Mouse (Mus musculus) CH12.LX (cell line): Measurements from ENCODE around the gene Zfp764. TPM values are rescaled to one million over a fixed set of nuclear protein-coding genes. Genes with fewer than 3 reads are reported as not detected.
A peak's percentile ranks its signal among the peaks of the same experiment; 100 is the strongest.

Experiments
- DNase-seq: peaks from one replicate; pipeline ENCODE4 v3.0.0-alpha.2; 2013; ENCODE audit errors: extremely low read depth
- H3K27ac ChIP-seq: 2 replicates; pipeline ENCODE4 v1.5.1; 2012; ENCODE audit warnings: low read depth, mild to moderate bottlenecking, control low read depth, moderate library complexity; ENCODE audit not compliant: insufficient read depth
- H3K27me3 ChIP-seq: replicated peaks from 2 replicates; pipeline ENCODE3; 2012; ENCODE audit warnings: inconsistent platforms
- H3K36me3 ChIP-seq, 2 experiments: replicated peaks in 1 of 2; 2 replicates each; pipeline versions ENCODE3 to v1.6.1; 2012; ENCODE audit warnings: inconsistent platforms in 1 of 2, low read length in 1 of 2, mild to moderate bottlenecking in 1 of 2, mixed read lengths in 1 of 2, moderate library complexity in 1 of 2; ENCODE audit not compliant: control insufficient read depth in 1 of 2, insufficient read depth in 1 of 2
- H3K4me1 ChIP-seq, 2 experiments: 2 replicates each; pipeline ENCODE4 v1.6.1; 2012; ENCODE audit warnings: inconsistent platforms in 1 of 2, moderate library complexity in 1 of 2; ENCODE audit not compliant: insufficient read depth in 2 of 2, control insufficient read depth in 1 of 2
- H3K4me2 ChIP-seq: 2 replicates; pipeline ENCODE4 v1.6.1; 2012; ENCODE audit warnings: low read depth, mild to moderate bottlenecking, control low read depth; ENCODE audit not compliant: poor library complexity, insufficient read depth, severe bottlenecking
- H3K4me3 ChIP-seq, 3 experiments: fragments of 150-350 bp in 1 of 3; sonication (generic) in 1 of 3; replicated peaks in 1 of 3; 2 replicates each; pipeline versions ENCODE3 to v1.5.1; 2011 to 2012; ENCODE audit warnings: low read depth in 2 of 3, low read length in 2 of 3, mild to moderate bottlenecking in 2 of 3, moderate library complexity in 2 of 3, control low read depth in 1 of 3, improper control_type of control experiment in 1 of 3, inconsistent platforms in 1 of 3, mixed read lengths in 1 of 3; ENCODE audit not compliant: poor library complexity in 1 of 3
- H3K79me2 ChIP-seq: replicated peaks from 2 replicates; pipeline ENCODE4 v1.6.1; 2012; ENCODE audit warnings: mild to moderate bottlenecking, moderate library complexity; ENCODE audit not compliant: control insufficient read depth, poor library complexity, insufficient read depth, severe bottlenecking; ENCODE audit errors: extremely low read depth
- H3K9ac ChIP-seq: 2 replicates; pipeline ENCODE4 v1.6.1; 2012; ENCODE audit warnings: low read depth, mild to moderate bottlenecking, control low read depth, moderate library complexity; ENCODE audit not compliant: insufficient read depth
- H3K9me3 ChIP-seq: replicated peaks from 2 replicates; pipeline ENCODE3; 2012; ENCODE audit warnings: low read length, inconsistent platforms, mixed read lengths
- CHD1 ChIP-seq: IDR thresholded peaks from 2 replicates; pipeline ENCODE4 v1.6.1; 2012; ENCODE audit warnings: low read depth, low read length, improper control_type of control experiment, inconsistent platforms
- CTCF ChIP-seq, 2 experiments: IDR thresholded peaks in 1 of 2; conservative IDR thresholded peaks in 1 of 2; 2 replicates each; pipeline ENCODE4 v1.5.1; 2011 to 2012; ENCODE audit warnings: low read depth in 2 of 2, low read length in 2 of 2, improper control_type of control experiment in 1 of 2, inconsistent platforms in 1 of 2, mild to moderate bottlenecking in 1 of 2, moderate library complexity in 1 of 2
- HCFC1 ChIP-seq: IDR thresholded peaks from 2 replicates; pipeline ENCODE4 v1.6.1; 2012; ENCODE audit warnings: low read depth, mild to moderate bottlenecking, inconsistent platforms, low read length, improper control_type of control experiment
- IRF4 ChIP-seq: IDR thresholded peaks from 2 replicates; pipeline ENCODE4 v1.6.1; 2014; ENCODE audit warnings: low read depth, mild to moderate bottlenecking, inconsistent platforms, low read length, improper control_type of control experiment
- KAT2A ChIP-seq: IDR thresholded peaks from 2 replicates; pipeline ENCODE4 v1.6.1; 2012; ENCODE audit warnings: low read length, improper control_type of control experiment, inconsistent platforms; ENCODE audit not compliant: insufficient replicate concordance
- MAFK ChIP-seq: IDR thresholded peaks from 2 replicates; pipeline ENCODE4 v1.6.1; 2011; ENCODE audit warnings: low read length, improper control_type of control experiment; ENCODE audit not compliant: insufficient replicate concordance
- MAX ChIP-seq: IDR thresholded peaks from 2 replicates; pipeline ENCODE4 v1.6.1; 2011; ENCODE audit warnings: low read length, improper control_type of control experiment
- MEF2A ChIP-seq: IDR thresholded peaks from 2 replicates; pipeline ENCODE4 v1.6.1; 2014; ENCODE audit warnings: low read depth, mild to moderate bottlenecking, inconsistent platforms, low read length, improper control_type of control experiment, borderline replicate concordance
- MYC ChIP-seq: IDR thresholded peaks from 2 replicates; pipeline ENCODE4 v1.6.1; 2011; ENCODE audit warnings: low read depth, mild to moderate bottlenecking, improper control_type of control experiment, low read length
- NRF1 ChIP-seq: IDR thresholded peaks from 2 replicates; pipeline ENCODE4 v1.6.1; 2014; ENCODE audit warnings: low read depth, mild to moderate bottlenecking, inconsistent platforms, low read length, improper control_type of control experiment, moderate library complexity
- PAX5 ChIP-seq: IDR thresholded peaks from 2 replicates; pipeline ENCODE4 v1.6.1; 2012; ENCODE audit warnings: low read length, inconsistent platforms, mixed read lengths
- POLR2A ChIP-seq: IDR thresholded peaks from 2 replicates; pipeline ENCODE4 v1.6.1; 2011; ENCODE audit warnings: low read depth, mild to moderate bottlenecking, improper control_type of control experiment, low read length
- RCOR1 ChIP-seq: conservative IDR thresholded peaks from 2 replicates; pipeline ENCODE4 v1.6.1; 2012; ENCODE audit warnings: low read depth, mild to moderate bottlenecking, inconsistent platforms, low read length, improper control_type of control experiment
- SMC3 ChIP-seq: IDR thresholded peaks from 2 replicates; pipeline ENCODE4 v1.6.1; 2011; ENCODE audit warnings: low read depth, low read length, improper control_type of control experiment
- USF1 ChIP-seq: IDR thresholded peaks from 2 replicates; pipeline ENCODE4 v1.6.1; 2014; ENCODE audit warnings: low read depth, mild to moderate bottlenecking, inconsistent platforms, low read length, improper control_type of control experiment
- USF2 ChIP-seq: conservative IDR thresholded peaks from 2 replicates; pipeline ENCODE4 v1.6.1; 2011; ENCODE audit warnings: low read depth, low read length, improper control_type of control experiment
- ZMIZ1 ChIP-seq: IDR thresholded peaks from 2 replicates; pipeline ENCODE4 v1.6.1; 2012; ENCODE audit warnings: low read depth, mild to moderate bottlenecking, inconsistent platforms, low read length, improper control_type of control experiment
- ZNF384 ChIP-seq: IDR thresholded peaks from 2 replicates; pipeline ENCODE4 v1.6.1; 2012; ENCODE audit warnings: low read depth, low read length, improper control_type of control experiment, inconsistent platforms
- dilution Hi-C: fragments of 300-500 bp; cut with MboI; formaldehyde crosslinking; loops from 2 replicates; pipeline ENCODE4 v1.14.3; 2020; ENCODE audit warnings: low sequenced_read_pairs; ENCODE audit not compliant: extremely low pct_unique_long_range_greater_than_20kb, extremely low pct_ligation_motif_present
- in situ Hi-C: fragments of 300-500 bp; cut with MboI; formaldehyde crosslinking; loops from 3 replicates; pipeline ENCODE4 v1.14.3; 2019; ENCODE audit warnings: low sequenced_read_pairs, low pct_ligation_motif_present, low pct_unique_long_range_greater_than_20kb, mixed read lengths
- polyA plus RNA-seq: library from polyadenylated mRNA; unstranded; fragments of >175 nt; gene quantifications from 2 replicates; pipeline ENCODE4 v1.2.1, GENCODE M21; 2012; ENCODE audit warnings: low read depth; ENCODE audit not compliant: insufficient read length
- total RNA-seq, 2 experiments: library from RNA; depleted of rRNA; stranded (reverse); fragments of 300-350 nt in 1 of 2; fragments of >200 nt in 1 of 2; gene quantifications; 2 replicates each; pipeline ENCODE4 v1.2.3; 2012 to 2014

Gene Zfp764
- total and polyA plus RNA-seq, 3 experiments, result 7.5 to 8.4 (median 7.9) TPM

DNA sequence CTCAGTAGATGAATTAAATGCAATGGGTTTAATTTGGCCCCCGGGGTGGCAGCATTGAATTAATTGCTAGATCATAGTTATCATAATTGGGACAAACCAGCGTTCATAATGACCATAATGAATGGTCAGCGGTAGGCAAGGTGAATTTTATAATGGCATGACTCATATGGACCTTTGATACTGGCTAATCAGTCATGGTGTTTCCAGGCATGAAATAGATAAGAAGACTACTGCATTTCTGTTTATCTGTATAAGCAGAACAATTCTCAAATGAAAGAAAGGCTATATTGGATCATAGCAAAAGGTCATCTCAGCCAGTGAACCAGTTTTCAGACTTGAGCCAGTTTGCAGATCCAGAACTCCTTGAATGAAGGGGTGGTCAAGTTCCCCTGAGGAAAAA lies 6.3 kb downstream of the Zfp764 start:
- H3K4me3 ChIP-seq, result no peak overlapping the region
- H3K9ac ChIP-seq, result no peak overlapping the region
- H3K9me3 ChIP-seq, result no peaks in the 10 kb centered on the region
- dilution Hi-C loops (no loop called here), in situ Hi-C loops (no loop called here)
- H3K79me2 ChIP-seq, result no peaks in the 10 kb centered on the region
- H3K4me1 ChIP-seq, result no peaks in the 10 kb centered on the region
- H3K27ac ChIP-seq, result no peak overlapping the region
- DNase-seq, result no peak
- H3K27me3 ChIP-seq, result no peaks in the 10 kb centered on the region
- peaks cover 4 to 8% of the 10 kb centered on the region in 2 experiments for H3K36me3 ChIP-seq
- H3K4me2 ChIP-seq, result no peak overlapping the region
- TF ChIP-seq MYC, result no peak
- TF ChIP-seq ZMIZ1, result no peak
- no peak for TF ChIP-seq IRF4
- TF ChIP-seq RCOR1, result no peak
- TF ChIP-seq USF2, result no peak
- no peak for TF ChIP-seq KAT2A
- no peak for TF ChIP-seq ZNF384

GRCm38 (mm10) chr7:127393944-127394333 lies 12.7 kb downstream of the Zfp764 start:
- no peak for TF ChIP-seq MAFK
- peak; percentile 42; the same call in 1 of the 2 replicates for TF ChIP-seq CHD1
- peak; percentile 10; the same call in 1 of the 2 replicates for TF ChIP-seq MAX
- no peak for TF ChIP-seq PAX5
- TF ChIP-seq HCFC1, result no peak
- TF ChIP-seq POLR2A, result no peak
- TF ChIP-seq NRF1, result no peak
- TF ChIP-seq MEF2A, result no peak
- no peak for TF ChIP-seq USF1
- no peak; the same call in 1 of the 2 replicates for TF ChIP-seq RCOR1
- no peak for TF ChIP-seq CTCF (conservative IDR thresholded peaks at IDR 0.05 in 1 of 2, IDR thresholded peaks at IDR 0.05 in 1 of 2; ENCODE audit: low read depth in 2 of 2, low read length in 2 of 2)
- no peak for TF ChIP-seq SMC3
- TF ChIP-seq, all 38 proteins: peak for 2
- Histone ChIP-seq H3K36me3 (peaks cover 8 to 14% of the 10 kb centered on the region in 2 experiments), H3K4me1 (peaks cover 8 to 14% of the 10 kb centered on the region in 2 experiments; a peak in 3 of 4 replicates), H3K4me3 (peak overlapping the region; percentile 48 to 81 (median 63)), H3K9me3 (peaks cover 3% of the 10 kb centered on the region), H3K27me3 (no peaks in the 10 kb centered on the region), H3K9ac (peak overlapping the region; percentile 78), H3K4me2 (peak overlapping the region; percentile 60), H3K79me2 (no peaks in the 10 kb centered on the region), H3K27ac (no peak overlapping the region)
- DNase-seq, result no peak
- in situ Hi-C loops (no loop called here), dilution Hi-C loops (no loop called here)
